ENCODE assay signal across 8 mouse cellular contexts in genomic region chr7:29061522-29062037, GRCm38 (mm10).
DNase-seq lines count a peak whose midpoint lies in the region; ATAC-seq lines count a peak whose summit lies in the region.

No protein-coding gene starts in this region.

- no peak overlapping the region for H3K4me3 ChIP-seq in embryonic facial prominence, embryonic 12.5 days

- intact Hi-C loops in left cerebral cortex, postnatal 36 days (cut with DNase I) = no loop called here

- peak overlapping the region; percentile 17; the same call in 1 of the 2 replicates for H3K4me2 ChIP-seq in embryonic facial prominence, embryonic 12.5 days (replicated peaks)

- WGBS in embryonic facial prominence, embryonic 12.5 days = 8% methylated on average over 19 of the region's 19 CpGs

- ATAC-seq in embryonic facial prominence, embryonic 12.5 days (ENCODE audit: insufficient number of reproducible peaks, insufficient read depth, low FRiP score, low TSS enrichment) = 0 out of 2 replicates have a peak, but pooled peaks have one; percentile 36
- no peak; the same call in 1 of the 2 replicates for ATAC-seq in megakaryocyte-erythroid progenitor cell, adult 5-6 weeks (replicated peaks; ENCODE audit: low FRiP score, low TSS enrichment, poor library complexity, severe bottlenecking)

- H3K9me3 ChIP-seq in embryonic facial prominence, embryonic 12.5 days = no peaks in the 10 kb centered on the region

- peak; percentile 17 to 53 for DNase-seq in cerebellum, postnatal 14 days
- no peak for DNase-seq in cerebellum, adult 18-20 months
- DNase-seq in A20 (ENCODE audit: low read depth, low spot score) = peak; percentile 28
- DNase-seq in hindlimb bud, embryonic 11.5 days (ENCODE audit: extremely low spot score, low read depth, low spot score) = peak; percentile 47
- peak; percentile 53 for DNase-seq in lung, postnatal 36 days
- DNase-seq in left cerebral cortex, postnatal 36 days (ENCODE audit: low spot score in 2 of 2) = no peak

- no peaks in the 10 kb centered on the region for H3K4me1 ChIP-seq in embryonic facial prominence, embryonic 12.5 days

- H3K27ac ChIP-seq in embryonic facial prominence, embryonic 12.5 days = no peak overlapping the region

- H3K27me3 ChIP-seq in embryonic facial prominence, embryonic 12.5 days = 0 out of 2 replicates have a peak, but pooled peaks cover 3% of the 10 kb centered on the region

- H3K36me3 ChIP-seq in embryonic facial prominence, embryonic 12.5 days = no peaks in the 10 kb centered on the region

- H3K9ac ChIP-seq in embryonic facial prominence, embryonic 12.5 days = no peak overlapping the region

Comparison
In these comparisons a context has a peak if more than half of its experiments do, and no peak if none do; other contexts are left out.
1. DNase-seq: peak in cerebellum, postnatal 14 days (2 of 2), A20 (single experiment), hindlimb bud, embryonic 11.5 days (single experiment) and lung, postnatal 36 days (single experiment); none in cerebellum, adult 18-20 months (0 of 2) and left cerebral cortex, postnatal 36 days (0 of 2).